8 mouse cellular contexts compared by ENCODE assay signal in genomic region chr5:140178058-140178690, GRCm38 (mm10).
DNase-seq lines count a peak whose midpoint lies in the region.

No protein-coding gene starts in this region.

- DNase-seq in right cerebral cortex, adult 18-20 months = peak; percentile 14
- no peak for DNase-seq in right cerebral cortex, postnatal 14 days
- peak; percentile 47 for DNase-seq in gastrocnemius, postnatal 10 days
- DNase-seq in kidney, adult 11 months = peak; percentile 58
- peak; percentile 15 to 45 for DNase-seq in lung, postnatal 4 days
- DNase-seq in retina, embryonic 14.5 days (ENCODE audit: low spot score) = no peak
- no peak for DNase-seq in embryo, embryonic 10.5 days (ENCODE audit: low spot score)
- no peak for DNase-seq in MN1 (ENCODE audit: low spot score)

Comparison
In these comparisons a context has a peak if more than half of its experiments do, and no peak if none do; other contexts are left out.
1. DNase-seq: peak in right cerebral cortex, adult 18-20 months (single experiment), gastrocnemius, postnatal 10 days (single experiment), kidney, adult 11 months (single experiment) and lung, postnatal 4 days (2 of 2); none in right cerebral cortex, postnatal 14 days (single experiment), retina, embryonic 14.5 days (single experiment), embryo, embryonic 10.5 days (single experiment) and MN1 (single experiment).